In genomic region chr10:119161820-119162382, GRCm38 (mm10) we compare ENCODE assay signal across 12 mouse cellular contexts.
DNase-seq lines count a peak whose midpoint lies in the region.
"Had no signal": no experiment of that assay in that cellular context is flagged by ENCODE, and none has a peak within 500 bp of the region (broad histone marks: within the 10 kb centered on the region; RNA-seq: fewer than 3 reads in every experiment).

No protein-coding gene starts in this region.

- H3K9me3 ChIP-seq in limb, embryonic 10.5 days (replicated peaks) = no peaks in the 10 kb centered on the region

- H3K4me1 ChIP-seq in limb, embryonic 10.5 days = peaks cover 6% of the 10 kb centered on the region

- 60% methylated on average over 8 of the region's 8 CpGs for WGBS in limb, embryonic 10.5 days

- DNase-seq in embryo, embryonic 10 days (ENCODE audit: low spot score) = peak; percentile 9
- DNase-seq in embryo, embryonic 9.5 days (ENCODE audit: extremely low spot score) = no peak
- DNase-seq in kidney, adult 8-10 months = peak; percentile 9 to 18
- no peak for DNase-seq in kidney, postnatal 25 days
- DNase-seq in adipocyte (ENCODE audit: low spot score) = peak; percentile 51
- DNase-seq in limb, embryonic 10.5 days (ENCODE audit: low spot score) = peak; percentile 40
- DNase-seq in yolk sac, embryonic 10.5 days (ENCODE audit: low spot score) = no peak
- DNase-seq in layer of hippocampus, adult 9-10 months (ENCODE audit: low spot score) = no peak
- DNase-seq: heart, postnatal 4 days; layer of hippocampus, postnatal 36 days; right cerebral cortex, adult 18-20 months had no signal

- no peaks in the 10 kb centered on the region for H3K36me3 ChIP-seq in limb, embryonic 10.5 days

- no peaks in the 10 kb centered on the region for H3K27me3 ChIP-seq in limb, embryonic 10.5 days (ENCODE audit: low read depth, poor library complexity, severe bottlenecking)

- no peak overlapping the region for H3K4me3 ChIP-seq in limb, embryonic 10.5 days

- H3K27ac ChIP-seq in limb, embryonic 10.5 days = peak overlapping the region; percentile 58; the same call in 1 of the 2 replicates
- H3K27ac ChIP-seq: macrophage had no signal

Comparison
In these comparisons a context has a peak if more than half of its experiments do, and no peak if none do; other contexts are left out.
1. DNase-seq: peak in embryo, embryonic 10 days (single experiment), kidney, adult 8-10 months (2 of 2), adipocyte (single experiment) and limb, embryonic 10.5 days (single experiment); none in embryo, embryonic 9.5 days (single experiment), kidney, postnatal 25 days (0 of 2), yolk sac, embryonic 10.5 days (single experiment) and layer of hippocampus, adult 9-10 months (single experiment).